ENCODE assay signal across 8 mouse cellular contexts in genomic region chr4:33309764-33310757, GRCm38 (mm10). TPM values are rescaled to one million over a fixed set of nuclear protein-coding genes. Genes with fewer than 3 reads are reported as not detected.
DNase-seq lines count a peak whose midpoint lies in the region; ATAC-seq and TF ChIP-seq lines count a peak whose summit lies in the region.

Gene Rngtt (plus strand): TSS chr4:33310311.

- no peak for TF ChIP-seq EP300 in liver, embryonic 14.5 days (IDR thresholded peaks at IDR 0.05; ENCODE audit: low read depth)
- TF ChIP-seq EP300 in stomach, postnatal 0 days (optimal IDR thresholded peaks at IDR 0.05) = no peak

- peak within 1 kb of the TSS; percentile 93 for H3K4me3 ChIP-seq in forebrain, embryonic 10.5 days
- peak within 1 kb of the TSS; percentile 91 for H3K4me3 ChIP-seq in heart, embryonic 15.5 days
- H3K4me3 ChIP-seq in liver, embryonic 14.5 days (ENCODE audit: insufficient read depth in 1 of 2, low read depth in 2 of 2, low read length in 2 of 2) = peak within 1 kb of the TSS; percentile 66 to 92
- peak within 1 kb of the TSS; percentile 88 for H3K4me3 ChIP-seq in neural tube, embryonic 11.5 days (ENCODE audit: low read depth, low read length)
- H3K4me3 ChIP-seq in stomach, postnatal 0 days (ENCODE audit: low read depth, low read length) = peak within 1 kb of the TSS; percentile 90

- no peak; the same call in 1 of the 2 replicates for TF ChIP-seq CTCF in liver, embryonic 14.5 days (IDR thresholded peaks at IDR 0.05; ENCODE audit: low read depth)
- TF ChIP-seq CTCF in stomach, postnatal 0 days (IDR thresholded peaks at IDR 0.05; ENCODE audit: low read depth) = peak; percentile 27

- peaks cover 9% of the 10 kb centered on the region for H3K36me3 ChIP-seq in forebrain, embryonic 10.5 days (replicated peaks)
- H3K36me3 ChIP-seq in heart, embryonic 15.5 days = no peaks in the 10 kb centered on the region
- H3K36me3 ChIP-seq in liver, embryonic 14.5 days (replicated peaks; ENCODE audit: control insufficient read depth, insufficient read depth, low read depth) = no peaks in the 10 kb centered on the region
- no peaks in the 10 kb centered on the region for H3K36me3 ChIP-seq in neural tube, embryonic 11.5 days (ENCODE audit: control insufficient read depth, insufficient read depth, low read length)
- no peaks in the 10 kb centered on the region for H3K36me3 ChIP-seq in stomach, postnatal 0 days (ENCODE audit: control insufficient read depth, insufficient read depth, low read length)

- H3K9ac ChIP-seq in heart, embryonic 15.5 days = peak within 1 kb of the TSS; percentile 82
- H3K9ac ChIP-seq in liver, embryonic 14.5 days (replicated peaks) = peak within 1 kb of the TSS; percentile 89
- H3K9ac ChIP-seq in neural tube, embryonic 11.5 days (ENCODE audit: low read length) = peak within 1 kb of the TSS; percentile 73
- H3K9ac ChIP-seq in stomach, postnatal 0 days (ENCODE audit: low read length) = peak within 1 kb of the TSS; percentile 81

- no peaks in the 10 kb centered on the region for H3K9me3 ChIP-seq in forebrain, embryonic 10.5 days
- H3K9me3 ChIP-seq in heart, embryonic 15.5 days (replicated peaks) = no peaks in the 10 kb centered on the region
- no peaks in the 10 kb centered on the region for H3K9me3 ChIP-seq in liver, embryonic 14.5 days (ENCODE audit: control insufficient read depth, low read length)
- H3K9me3 ChIP-seq in neural tube, embryonic 11.5 days (ENCODE audit: control insufficient read depth, low read length) = no peaks in the 10 kb centered on the region
- no peaks in the 10 kb centered on the region for H3K9me3 ChIP-seq in stomach, postnatal 0 days (ENCODE audit: control insufficient read depth, low read length)

- peak within 1 kb of the TSS; percentile 90 for H3K27ac ChIP-seq in forebrain, embryonic 10.5 days
- H3K27ac ChIP-seq in heart, embryonic 15.5 days = peak within 1 kb of the TSS; percentile 70
- peak within 1 kb of the TSS; percentile 61 for H3K27ac ChIP-seq in liver, embryonic 14.5 days
- H3K27ac ChIP-seq in neural tube, embryonic 11.5 days (ENCODE audit: low read depth, low read length) = no peak within 1 kb of the TSS
- peak within 1 kb of the TSS; percentile 69; the same call in 1 of the 2 replicates for H3K27ac ChIP-seq in stomach, postnatal 0 days (replicated peaks)

- peaks cover 12% of the 10 kb centered on the region for H3K4me1 ChIP-seq in forebrain, embryonic 10.5 days
- peaks cover 14% of the 10 kb centered on the region for H3K4me1 ChIP-seq in heart, embryonic 15.5 days (replicated peaks)
- H3K4me1 ChIP-seq in liver, embryonic 14.5 days (replicated peaks; ENCODE audit: control insufficient read depth in 2 of 2, insufficient read depth in 2 of 2, low read length in 1 of 2) = peaks cover 11 to 12% of the 10 kb centered on the region in 2 experiments
- peaks cover 6% of the 10 kb centered on the region; the same call in 1 of the 2 replicates for H3K4me1 ChIP-seq in neural tube, embryonic 11.5 days (ENCODE audit: control insufficient read depth, insufficient read depth, low read length)
- H3K4me1 ChIP-seq in stomach, postnatal 0 days (replicated peaks; ENCODE audit: control insufficient read depth, insufficient read depth) = no peaks in the 10 kb centered on the region

- peak; percentile 94 to 97 for DNase-seq in CD8-positive naive resting alpha-beta T cell, adult 2 months (ENCODE audit: low read depth in 2 of 2, low spot score in 2 of 2)
- DNase-seq in c-Kit-positive CD71-negative TER-119-negative erythroid progenitor cells, embryonic 14.5 days (ENCODE audit: low read depth) = peak; percentile 97
- DNase-seq in forebrain, embryonic 10.5 days (ENCODE audit: extremely low spot score, low spot score) = peak; percentile 95
- DNase-seq in kidney, postnatal 25 days = peak; percentile 98 to 99
- peak; percentile 97 to 98 (median 98) for DNase-seq in liver, embryonic 14.5 days (ENCODE audit: low read depth in 3 of 3, low spot score in 3 of 3)
- DNase-seq in neural tube, embryonic 11.5 days (ENCODE audit: low spot score) = peak; percentile 98
- peak; percentile 98 for DNase-seq in stomach, postnatal 0 days (ENCODE audit: low spot score)

- H3K27me3 ChIP-seq in forebrain, embryonic 10.5 days (ENCODE audit: poor library complexity, severe bottlenecking) = no peaks in the 10 kb centered on the region
- H3K27me3 ChIP-seq in heart, embryonic 15.5 days = no peaks in the 10 kb centered on the region
- no peaks in the 10 kb centered on the region for H3K27me3 ChIP-seq in liver, embryonic 14.5 days (ENCODE audit: control insufficient read depth, insufficient read depth, low read length)
- H3K27me3 ChIP-seq in neural tube, embryonic 11.5 days (ENCODE audit: control insufficient read depth, insufficient read depth, low read length) = no peaks in the 10 kb centered on the region
- H3K27me3 ChIP-seq in stomach, postnatal 0 days (ENCODE audit: control insufficient read depth, insufficient read depth, low read length) = no peaks in the 10 kb centered on the region

- peak within 1 kb of the TSS; percentile 76 for H3K4me2 ChIP-seq in heart, embryonic 15.5 days
- H3K4me2 ChIP-seq in liver, embryonic 14.5 days (ENCODE audit: low read depth) = peak within 1 kb of the TSS; percentile 93
- H3K4me2 ChIP-seq in neural tube, embryonic 11.5 days (ENCODE audit: low read depth) = peak within 1 kb of the TSS; percentile 60
- peak within 1 kb of the TSS; percentile 64 for H3K4me2 ChIP-seq in stomach, postnatal 0 days (replicated peaks; ENCODE audit: low read depth)

- WGBS in forebrain, embryonic 10.5 days = 4% methylated on average over 60 of the region's 60 CpGs
- 4% methylated on average over 60 of the region's 60 CpGs for WGBS in heart, embryonic 15.5 days
- 4% methylated on average over 60 of the region's 60 CpGs for WGBS in liver, embryonic 14.5 days (ENCODE audit: insufficient replicate concordance)
- 4% methylated on average over 60 of the region's 60 CpGs for WGBS in neural tube, embryonic 11.5 days
- 3% methylated on average over 58 of the region's 60 CpGs for WGBS in stomach, postnatal 0 days

- ATAC-seq in heart, embryonic 15.5 days (replicated peaks; ENCODE audit: insufficient number of reproducible peaks, insufficient read depth, low FRiP score, low read depth) = peak; percentile 96
- ATAC-seq in liver, embryonic 14.5 days (ENCODE audit: insufficient read depth) = peak; percentile 92
- ATAC-seq in neural tube, embryonic 11.5 days (ENCODE audit: insufficient read depth, low FRiP score, low TSS enrichment) = peak; percentile 94
- peak; percentile 98 for ATAC-seq in stomach, postnatal 0 days (ENCODE audit: low FRiP score, low TSS enrichment)

RNA-seq across cellular contexts. Expression of gene Rngtt, which starts in this region (rescaled TPM):
- 33.2 and 34.8 TPM in 2 replicates for polyA plus RNA-seq in forebrain, embryonic 10.5 days (2016; fragmentation: Nextera tagmentation; extraction: Ambion mirVana)
- polyA plus RNA-seq in heart, embryonic 15.5 days (2015; fragmentation: Nextera tagmentation; extraction: Ambion mirVana) = 14.4 and 16.6 TPM in 2 replicates
- polyA plus RNA-seq in liver, embryonic 14.5 days (2012; rRNA removed) = 2.5 and 4.3 TPM in 2 replicates
- 11.3 and 12.6 TPM in 2 replicates for polyA plus RNA-seq in liver, embryonic 14.5 days (2014; fragmentation: Nextera tagmentation; extraction: Ambion mirVana)
- polyA plus RNA-seq in neural tube, embryonic 11.5 days (2014; fragmentation: Nextera tagmentation; extraction: Ambion mirVana) = 35.1 and 36.8 TPM in 2 replicates
- polyA plus RNA-seq in stomach, postnatal 0 days (2015; fragmentation: Nextera tagmentation; extraction: Ambion mirVana) = 9.2 and 9.6 TPM in 2 replicates
